Mouse (Mus musculus): ENCODE data around the gene Supt6.

DNA sequence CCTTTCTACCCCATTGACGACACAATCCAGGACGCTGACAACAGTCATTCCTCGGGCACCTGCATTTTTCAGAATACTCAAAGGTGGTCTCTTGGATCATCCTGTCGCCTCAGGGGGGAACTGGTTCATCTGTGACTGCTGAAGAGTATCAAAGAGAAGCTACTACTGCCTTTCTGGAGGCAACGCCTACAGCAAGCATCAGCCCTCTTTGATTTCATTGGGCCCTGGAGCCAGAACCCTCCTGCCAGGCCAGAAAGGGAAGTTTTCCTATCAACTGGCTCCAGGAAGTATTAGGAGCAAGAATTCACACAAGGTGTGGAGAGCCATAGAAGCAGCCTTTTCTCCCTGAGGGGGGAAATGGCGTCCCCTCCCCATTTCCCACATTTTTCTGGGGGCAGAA lies 79.1 kb downstream of the Supt6 start:
- no peak for TF ChIP-seq CTCF (IDR thresholded peaks at IDR 0.05; ENCODE audit: insufficient read depth, low read length)
- no peak for TF ChIP-seq POLR2A (IDR thresholded peaks at IDR 0.05; ENCODE audit: borderline replicate concordance, extremely low read depth, low read depth, low read length)

Measured in lung, adult 2 months (tissue).